Mouse (Mus musculus) left cerebral cortex, adult 2 months (tissue): Measurements from ENCODE around the gene Gltpd2. TPM values are rescaled to one million over a fixed set of nuclear protein-coding genes. Genes with fewer than 3 reads are reported as not detected.

Experiments used
- DNase-seq, 2 experiments: peaks; one replicate each; pipeline ENCODE4 v3.0.0; 2021 to 2022; ENCODE audit warnings: low spot score in 2 of 2, mixed read lengths in 1 of 2; ENCODE audit errors: extremely low spot score in 1 of 2
- H3K27ac ChIP-seq: fragments of 200-600 bp; 2 replicates; pipeline ENCODE4 v1.8.1; 2022
- H3K4me3 ChIP-seq: fragments of 200-600 bp; 2 replicates; pipeline ENCODE4 v1.8.1; 2022
- CTCF ChIP-seq: fragments of 200-600 bp; IDR thresholded peaks from 2 replicates; pipeline ENCODE4 v1.8.1; 2022; ENCODE audit warnings: antibody characterized with exemption, mild to moderate bottlenecking, moderate library complexity
- intact Hi-C: fragments of 180-260 bp; cut with DNase I; formaldehyde crosslinking; loops from one replicate; pipeline ENCODE4 v1.15.1; 2025
- total RNA-seq, 2 experiments: library from RNA; stranded (reverse); gene quantifications; 2 replicates each; pipeline ENCODE4 v1.2.3; 2021

Gltpd2 gene
- total RNA-seq, 2 experiments from 2014 or later: not detected

DNA sequence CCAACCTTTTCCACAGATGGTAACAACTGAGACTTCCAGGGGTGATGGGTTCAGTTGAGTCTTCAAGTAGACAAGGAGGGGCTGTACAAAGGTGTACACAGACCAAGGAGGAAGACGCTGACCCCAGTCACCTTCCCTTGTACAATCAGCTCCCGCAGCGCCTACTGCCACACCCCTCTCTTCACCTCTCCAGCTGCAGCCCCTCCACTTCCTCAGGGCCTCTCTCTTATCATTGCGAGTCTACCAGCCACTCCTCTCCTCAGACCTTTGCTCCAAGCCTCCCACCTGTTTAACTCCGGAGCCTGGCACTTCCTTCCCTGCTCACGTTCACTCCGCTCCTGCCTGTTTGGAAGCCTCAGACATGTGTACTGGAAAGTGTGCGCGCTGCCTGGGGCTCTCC, 14.0 kb upstream of the Gltpd2 start, which contains the start of gene Tm4sf5:
TSS of gene Tm4sf5 (plus strand) at position 275 of the 400 bp plus-strand sequence.
- H3K4me3 ChIP-seq: no peak within 1 kb of the TSS
- H3K27ac ChIP-seq: no peak within 1 kb of the TSS
- DNase-seq: no peak
- intact Hi-C loops: loop anchor here (5.0 kb wide), 1 partner anchor 73 kb away; the partner anchor contains the start of gene Arrb2
- TF ChIP-seq CTCF: no peak

DNA sequence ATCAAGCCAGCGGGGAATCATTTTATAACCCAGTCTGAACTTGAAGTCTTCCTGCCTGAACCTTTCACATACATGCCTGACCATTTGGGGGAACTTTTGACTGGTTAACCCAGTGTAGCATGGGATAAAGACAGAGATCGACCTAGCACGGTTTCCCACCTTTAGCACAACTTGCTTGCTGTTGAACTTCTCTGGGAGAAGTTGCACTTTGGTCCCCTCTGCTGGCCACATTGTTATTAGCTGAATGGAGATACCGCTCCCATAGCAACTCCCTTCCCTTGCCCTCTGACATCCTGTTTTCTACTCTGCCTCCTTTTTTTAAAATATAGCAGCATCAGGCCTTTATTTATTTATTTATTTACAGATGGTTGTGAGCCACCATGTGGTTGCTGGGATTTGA, 12.6 kb upstream of the Gltpd2 start:
- intact Hi-C loops: loop anchor here (2.0 to 5.0 kb wide), 2 partner anchors 74 to 92 kb away; partner anchors contain the start of gene Arrb2
- Histone ChIP-seq H3K4me3 (no peak overlapping the region), H3K27ac (no peak overlapping the region)
- TF ChIP-seq CTCF: peak; percentile 67
- DNase-seq: peak; percentile 43

DNA sequence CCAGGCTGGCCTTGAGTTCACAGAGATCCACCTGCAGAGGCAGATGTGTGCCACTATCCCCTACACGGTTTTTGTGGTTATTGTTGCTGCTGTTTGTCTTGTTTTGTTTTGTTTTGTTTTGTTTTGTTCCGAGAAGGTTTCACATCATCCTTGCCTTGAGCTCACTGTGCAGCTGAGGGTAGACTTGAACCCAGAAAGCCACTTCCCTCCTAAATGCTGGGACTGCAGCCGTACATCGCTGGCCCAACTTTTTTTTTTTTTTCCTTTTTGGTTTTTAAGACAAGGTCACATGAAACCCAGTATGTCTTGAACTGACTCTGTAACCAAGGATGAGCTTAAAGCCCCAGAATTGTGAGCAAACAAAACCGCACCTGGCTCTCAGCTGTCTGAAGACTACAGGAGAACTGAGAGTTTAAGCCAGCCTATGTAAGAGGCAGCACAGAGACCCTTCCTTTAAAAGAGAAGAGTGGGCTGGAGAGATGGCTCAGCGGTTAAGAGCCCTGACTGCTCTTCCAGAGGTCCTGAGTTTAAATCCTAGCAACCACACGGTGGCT, 12.0 kb upstream of the Gltpd2 start:
- no peak for DNase-seq
- intact Hi-C loops: loop anchor here (2.0 to 5.0 kb wide), 2 partner anchors 75 to 92 kb away; partner anchors contain the start of gene Arrb2
- no peak overlapping the region for H3K4me3 ChIP-seq
- TF ChIP-seq CTCF: no peak
- H3K27ac ChIP-seq: no peak overlapping the region

DNA sequence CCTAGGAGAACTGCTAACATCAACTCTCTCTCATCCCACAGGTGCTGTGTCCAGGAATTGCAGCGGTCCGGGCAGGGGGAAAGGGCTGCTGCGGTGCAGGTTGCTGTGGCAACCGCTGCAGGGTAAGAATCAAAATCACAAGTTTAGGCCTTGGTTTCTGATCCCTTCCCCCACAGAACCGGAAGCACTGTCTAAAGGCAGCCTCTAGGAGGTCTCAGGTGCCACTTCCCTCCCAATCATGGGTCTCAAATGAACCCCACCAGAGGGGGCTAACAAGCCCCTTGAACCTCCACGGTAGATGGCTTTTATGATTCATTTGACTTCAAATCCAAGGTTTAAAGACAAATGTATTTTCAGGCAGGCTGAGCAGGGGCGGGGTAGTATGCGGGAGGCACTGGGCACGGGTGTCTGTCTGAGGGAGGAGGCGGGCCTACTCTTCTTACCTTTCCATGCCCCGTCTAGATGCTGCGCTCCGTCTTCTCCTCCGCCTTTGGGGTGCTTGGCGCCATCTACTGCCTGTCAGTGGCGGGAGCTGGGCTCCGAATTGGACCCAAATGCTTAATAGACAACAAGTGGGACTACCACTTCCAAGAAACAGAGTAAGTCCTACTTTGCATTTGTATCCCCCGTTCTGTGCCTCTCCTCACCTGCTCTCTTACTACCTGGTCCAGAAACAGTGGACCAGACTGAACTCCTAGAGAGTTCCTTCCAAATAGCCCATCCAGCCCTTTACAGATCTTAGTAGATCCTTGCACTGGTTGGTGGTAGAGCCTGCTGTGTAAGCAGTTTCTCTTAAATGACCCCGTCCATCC, 9.0 kb upstream of the Gltpd2 start:
- DNase-seq: peak; percentile 20 to 35
- no peak overlapping the region for H3K4me3 ChIP-seq

DNA sequence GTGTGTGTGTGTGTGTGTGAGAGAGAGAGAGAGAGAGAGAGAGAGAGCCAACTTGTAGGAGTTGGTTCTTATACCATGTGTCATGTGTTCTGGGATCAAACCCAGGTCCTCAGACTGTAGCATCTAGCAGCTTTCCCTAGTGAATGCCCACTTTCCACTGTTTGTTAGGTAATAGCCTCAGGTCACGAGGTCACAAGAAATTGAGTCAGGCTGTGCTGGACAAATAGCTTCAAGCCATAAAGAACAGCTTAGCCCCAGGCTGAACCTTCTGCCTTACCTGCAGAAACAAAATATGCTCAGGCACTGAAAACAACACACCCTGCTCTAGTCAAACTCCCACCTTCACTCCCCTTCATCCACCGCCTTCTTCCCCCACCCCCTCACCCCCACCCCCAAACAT, 7.8 kb upstream of the Gltpd2 start:
- no peak overlapping the region for H3K27ac ChIP-seq
- TF ChIP-seq CTCF: no peak
- intact Hi-C loops: loop anchor here (2.0 kb wide), 1 partner anchor 58 kb away; no protein-coding TSS in a partner anchor
- no peak overlapping the region for H3K4me3 ChIP-seq
- no peak for DNase-seq

More for the DNA sequence above, 9.0 kb upstream of the Gltpd2 start:
- intact Hi-C loops: loop anchor here (2.0 to 5.0 kb wide), 2 partner anchors 57 to 78 kb away; partner anchors contain the start of gene Arrb2
- peak; percentile 56 for TF ChIP-seq CTCF
- no peak overlapping the region for H3K27ac ChIP-seq

DNA sequence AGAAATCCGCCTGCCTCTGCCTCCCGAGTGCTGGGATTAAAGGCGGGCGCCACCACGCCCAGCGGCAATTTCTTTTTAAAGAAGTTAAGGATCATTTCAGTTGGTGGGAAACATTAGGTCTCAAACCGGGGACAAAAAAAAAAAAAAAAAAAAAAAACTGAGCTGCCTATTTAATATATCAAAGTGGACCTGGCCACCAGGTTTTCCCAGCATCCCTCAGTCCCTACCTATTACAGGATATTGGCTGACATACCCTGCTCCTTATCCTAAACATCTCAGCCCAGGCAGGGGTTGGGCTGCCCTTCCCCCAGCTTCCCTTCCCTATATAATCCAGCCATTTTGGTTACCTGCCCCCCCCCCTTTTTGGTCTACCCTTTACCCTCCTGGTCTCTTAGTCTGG, 7.2 kb upstream of the Gltpd2 start:
- intact Hi-C loops: loop anchor here (2.0 kb wide), 1 partner anchor 59 kb away; no protein-coding TSS in a partner anchor

DNA sequence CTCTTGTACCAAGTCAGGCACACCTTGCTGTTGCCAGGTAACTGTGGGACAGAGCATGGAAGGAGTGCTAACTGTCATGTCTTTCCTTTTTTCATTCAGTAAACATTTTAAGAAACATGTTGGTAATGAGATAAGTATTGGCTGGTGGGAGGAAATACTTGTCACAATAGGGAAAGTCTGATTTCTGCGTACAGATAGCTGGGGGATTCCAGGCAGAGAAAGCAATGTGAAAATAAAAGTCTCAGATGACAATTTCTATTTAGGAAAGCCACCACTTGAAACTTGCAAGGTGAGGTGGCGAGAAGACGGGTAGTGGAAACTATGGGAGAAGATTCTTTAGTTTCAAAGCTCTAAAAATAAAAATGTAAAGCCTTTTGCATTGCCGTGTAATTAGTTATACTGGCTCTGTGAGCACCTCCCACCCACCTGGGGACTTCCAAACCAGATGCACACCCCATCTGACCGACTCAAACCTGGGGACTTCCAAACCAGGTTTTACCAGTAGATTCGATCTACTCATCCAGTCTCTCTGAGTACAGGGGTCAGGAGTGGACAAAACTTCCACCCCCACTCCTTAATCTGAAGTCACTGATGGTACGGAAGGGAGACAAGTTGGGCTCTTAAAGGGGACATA, 6.2 kb upstream of the Gltpd2 start:
- Histone ChIP-seq H3K4me3 (no peak overlapping the region), H3K27ac (no peak overlapping the region)
- no peak for TF ChIP-seq CTCF
- DNase-seq: no peak
- intact Hi-C loops: no loop called here

More for the DNA sequence above, 7.2 kb upstream of the Gltpd2 start:
- TF ChIP-seq CTCF: no peak
- Histone ChIP-seq H3K4me3 (no peak overlapping the region), H3K27ac (no peak overlapping the region)
- no peak for DNase-seq

DNA sequence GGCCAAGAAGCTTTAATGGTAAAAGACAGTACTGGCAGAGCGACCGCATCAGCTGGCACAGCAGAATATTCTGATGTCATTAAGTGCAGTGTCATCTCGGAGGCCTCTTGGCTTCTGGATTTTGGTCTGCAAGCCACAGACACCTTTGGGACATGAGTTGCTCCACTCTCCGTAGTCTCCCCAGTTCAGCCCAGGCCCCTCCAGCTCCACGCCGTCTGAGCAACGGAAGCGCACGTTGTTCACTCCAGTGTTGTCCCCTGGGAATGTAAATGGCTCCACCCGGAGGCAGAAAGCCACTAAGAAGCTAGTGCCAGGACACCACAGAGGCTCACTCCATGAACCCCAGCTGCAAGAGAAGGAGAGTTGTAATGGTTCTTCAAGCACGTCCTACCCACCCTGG, 5.5 kb upstream of the Gltpd2 start:
- Histone ChIP-seq H3K27ac (no peak overlapping the region), H3K4me3 (no peak overlapping the region)
- TF ChIP-seq CTCF: no peak
- intact Hi-C loops: no loop called here
- DNase-seq: no peak

DNA sequence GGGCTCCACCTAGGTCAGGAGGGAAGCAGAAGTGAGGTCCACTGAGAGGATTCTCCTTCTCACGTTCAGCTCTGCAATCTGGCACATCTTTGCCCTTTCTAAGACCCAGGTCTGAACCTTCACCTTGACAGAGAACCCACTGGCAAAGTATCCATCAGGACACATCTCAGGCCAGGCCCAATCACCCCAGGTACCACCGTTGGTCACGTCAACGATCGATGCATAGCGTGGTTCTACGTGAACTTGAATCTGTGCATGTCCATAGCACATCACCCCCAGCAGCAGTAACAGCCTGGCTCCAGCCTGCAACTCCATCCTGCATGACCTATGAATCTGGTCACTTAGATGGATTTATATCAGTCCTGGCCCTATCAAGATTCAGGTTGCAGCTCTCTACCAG, 4.7 kb upstream of the Gltpd2 start, which contains the start of gene Vmo1:
TSS of gene Vmo1 (minus strand) at position 329 of the 400 bp plus-strand sequence.
- no peak within 1 kb of the TSS for H3K27ac ChIP-seq
- intact Hi-C loops: no loop called here
- no peak for TF ChIP-seq CTCF

DNA sequence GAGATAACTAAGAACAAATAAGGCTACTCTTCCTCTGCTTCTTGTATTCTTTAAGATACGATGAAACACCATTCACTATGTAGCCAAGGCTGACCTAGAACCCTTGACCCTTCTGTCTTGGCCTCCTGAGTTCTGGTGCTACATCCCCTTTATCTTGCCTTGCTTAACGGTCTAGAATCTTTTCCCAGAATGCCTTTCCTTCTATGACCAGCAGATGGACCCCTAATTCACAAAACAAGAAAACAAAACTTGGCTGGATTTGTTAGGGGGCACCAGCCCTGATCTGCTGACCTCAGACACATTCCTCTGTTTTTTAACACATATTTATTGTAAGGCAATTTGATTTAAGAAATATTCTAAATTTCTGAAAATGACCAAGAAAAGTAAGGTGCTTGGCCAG, 2.6 kb upstream of the Gltpd2 start:
- DNase-seq: no peak
- TF ChIP-seq CTCF: peak; percentile 85
- no peak overlapping the region for H3K27ac ChIP-seq
- no peak overlapping the region for H3K4me3 ChIP-seq
- intact Hi-C loops: loop anchor here (2.0 kb wide), 2 partner anchors 88 to 108 kb away; no protein-coding TSS in a partner anchor

More for the DNA sequence above, 4.7 kb upstream of the Gltpd2 start, which contains the start of gene Vmo1:
- no peak within 1 kb of the TSS for H3K4me3 ChIP-seq
- DNase-seq: no peak

DNA sequence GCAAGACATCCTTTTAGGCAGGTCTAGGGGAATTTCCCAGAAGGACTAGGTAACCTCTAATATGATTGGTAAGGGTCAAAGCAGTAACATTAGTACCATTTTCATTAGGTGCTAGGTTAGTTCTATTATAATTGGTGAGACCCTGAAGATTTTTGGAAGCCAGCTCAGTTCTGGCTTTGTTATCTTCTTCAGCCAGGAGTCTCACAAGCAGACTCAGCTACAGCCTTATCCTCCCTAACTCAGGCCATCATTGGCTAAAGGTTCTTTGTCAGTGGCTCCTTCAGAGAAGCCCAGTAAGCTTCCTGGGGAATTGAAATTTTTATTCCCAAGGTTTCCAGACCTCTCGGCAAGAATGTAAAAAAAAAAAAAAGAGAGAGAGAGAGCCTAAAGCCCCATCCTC, 560 bp upstream of the Gltpd2 start:
- DNase-seq: no peak
- TF ChIP-seq CTCF: no peak
- Histone ChIP-seq H3K4me3 (no peak overlapping the region), H3K27ac (no peak overlapping the region)
- intact Hi-C loops: loop anchor here (2.0 kb wide), 1 partner anchor 236 kb away; no protein-coding TSS in a partner anchor
